Mouse (Mus musculus): ENCODE results near the gene Sult2a5.

Sult2a5 gene

GRCm38 (mm10) chr7:13623667-13624066 is at the start of gene Sult2a5:
Gene Sult2a5, plus strand, starts transcription at chr7:13623967.
- DNase-seq (ENCODE audit: low read depth), result no peak

Measured in c-Kit-positive CD71-negative TER-119-negative erythroid progenitor cells, embryonic 14.5 days (primary cell).